Mouse (Mus musculus): Measurements from ENCODE around the gene Sac3d1. TPM values are rescaled to one million over a fixed set of nuclear protein-coding genes. Genes with fewer than 3 reads are reported as not detected.
"Not testable (repeated sequence)": the region's sequence is repeated elsewhere in the genome, so short reads cannot be mapped to it uniquely, and the experiment has no call there.

Sac3d1 gene
- polyA plus RNA-seq, 1 experiment from 2014 or later: 50.8 TPM

GRCm38 (mm10) chr19:6133197-6133596 is 14.7 kb upstream of the Sac3d1 start:
- WGBS: 50% methylated on average over 1 of the region's 1 CpGs
- not testable (repeated sequence) for H3K4me3 ChIP-seq; H3K9me3 ChIP-seq; H3K4me2 ChIP-seq (replicated peaks); H3K27me3 ChIP-seq; H3K9ac ChIP-seq (replicated peaks); ATAC-seq (ENCODE audit: low FRiP score, low read depth); H3K4me1 ChIP-seq; H3K27ac ChIP-seq (replicated peaks)
- H3K36me3 ChIP-seq: peaks cover 30% of the 10 kb centered on the region

GRCm38 (mm10) chr19:6132171-6132827 is 13.8 kb upstream of the Sac3d1 start:
- Histone ChIP-seq H3K9me3 (no peaks in the 10 kb centered on the region), H3K4me2 (replicated peaks) (no peak overlapping the region), H3K4me1 (peaks cover 5% of the 10 kb centered on the region; the same call in 1 of the 2 replicates), H3K27me3 (no peaks in the 10 kb centered on the region), H3K27ac (replicated peaks) (0 out of 2 replicates have a peak overlapping the region, but pooled peaks have one; percentile 10), H3K4me3 (no peak overlapping the region), H3K9ac (replicated peaks) (no peak overlapping the region), H3K36me3 (peaks cover 23% of the 10 kb centered on the region)
- 83% methylated on average over 7 of the region's 7 CpGs for WGBS
- no peak for ATAC-seq (ENCODE audit: low FRiP score, low read depth)

- 78% methylated on average over 7 of the region's 7 CpGs for WGBS
- not testable (repeated sequence) for H3K27ac ChIP-seq (replicated peaks); H3K27me3 ChIP-seq; H3K9ac ChIP-seq (replicated peaks); H3K9me3 ChIP-seq; H3K4me2 ChIP-seq (replicated peaks); H3K4me1 ChIP-seq; H3K4me3 ChIP-seq; ATAC-seq (ENCODE audit: low FRiP score, low read depth)
- peaks cover 13% of the 10 kb centered on the region for H3K36me3 ChIP-seq
These were observed 12.1 kb upstream of the Sac3d1 start for GRCm38 (mm10) chr19:6130414-6131128.

- Histone ChIP-seq H3K27me3 (no peaks in the 10 kb centered on the region), H3K36me3 (no peaks in the 10 kb centered on the region), H3K4me2 (replicated peaks) (peak within 1 kb of the TSS; percentile 68), H3K9ac (replicated peaks) (peak within 1 kb of the TSS; percentile 59), H3K9me3 (no peaks in the 10 kb centered on the region), H3K27ac (replicated peaks) (peak within 1 kb of the TSS; percentile 83), H3K4me3 (peak within 1 kb of the TSS; percentile 55), H3K4me1 (peaks cover 5% of the 10 kb centered on the region; the same call in 1 of the 2 replicates)
- peak; percentile 92 for ATAC-seq (ENCODE audit: low FRiP score, low read depth)
- WGBS: under 1% methylated on average over 32 of the region's 32 CpGs
These were observed 9.4 kb upstream of the Sac3d1 start, which contains the start of gene Snx15 for GRCm38 (mm10) chr19:6127760-6128341. Snx15 (minus strand) TSS chr19:6128304.

- ATAC-seq (ENCODE audit: low FRiP score, low read depth): no peak
- WGBS: 79% methylated on average over 10 of the region's 10 CpGs
- Histone ChIP-seq H3K9me3 (no peaks in the 10 kb centered on the region), H3K4me2 (replicated peaks) (peak overlapping the region; percentile 68), H3K27ac (replicated peaks) (peak overlapping the region; percentile 83; the same call in 1 of the 2 replicates), H3K4me1 (peaks cover 5% of the 10 kb centered on the region; the same call in 1 of the 2 replicates), H3K9ac (replicated peaks) (peak overlapping the region; percentile 59; the same call in 1 of the 2 replicates), H3K27me3 (no peaks in the 10 kb centered on the region), H3K36me3 (no peaks in the 10 kb centered on the region), H3K4me3 (peak overlapping the region; percentile 55)
These were observed 8.5 kb upstream of the Sac3d1 start for GRCm38 (mm10) chr19:6126789-6127580.

- H3K36me3 ChIP-seq: no peaks in the 10 kb centered on the region
- H3K9me3 ChIP-seq: no peaks in the 10 kb centered on the region
- no peak overlapping the region for H3K27ac ChIP-seq (replicated peaks)
- WGBS: 26% methylated on average over 4 of the region's 4 CpGs
- H3K4me2 ChIP-seq (replicated peaks): no peak overlapping the region
- H3K4me3 ChIP-seq: no peak overlapping the region
- no peak for ATAC-seq (ENCODE audit: low FRiP score, low read depth)
- H3K9ac ChIP-seq (replicated peaks): no peak overlapping the region
- H3K4me1 ChIP-seq: peaks cover 7% of the 10 kb centered on the region; the same call in 1 of the 2 replicates
- no peaks in the 10 kb centered on the region for H3K27me3 ChIP-seq
These were observed 7.8 kb upstream of the Sac3d1 start for GRCm38 (mm10) chr19:6126289-6126688.

- Histone ChIP-seq H3K9me3 (no peaks in the 10 kb centered on the region), H3K27ac (replicated peaks) (no peak overlapping the region), H3K27me3 (no peaks in the 10 kb centered on the region), H3K4me3 (no peak overlapping the region), H3K9ac (replicated peaks) (no peak overlapping the region), H3K4me2 (replicated peaks) (no peak overlapping the region), H3K4me1 (peaks cover 7% of the 10 kb centered on the region; the same call in 1 of the 2 replicates), H3K36me3 (no peaks in the 10 kb centered on the region; the same call in 1 of the 2 replicates)
- WGBS: 76% methylated on average over 2 of the region's 2 CpGs
- no peak for ATAC-seq (ENCODE audit: low FRiP score, low read depth)
These were observed 6.4 kb upstream of the Sac3d1 start for GRCm38 (mm10) chr19:6124898-6125297.

- Histone ChIP-seq H3K27ac (replicated peaks) (no peak overlapping the region), H3K9me3 (no peaks in the 10 kb centered on the region), H3K27me3 (no peaks in the 10 kb centered on the region), H3K4me3 (no peak overlapping the region), H3K4me2 (replicated peaks) (no peak overlapping the region), H3K4me1 (peaks cover 15% of the 10 kb centered on the region), H3K9ac (replicated peaks) (no peak overlapping the region), H3K36me3 (no peaks in the 10 kb centered on the region; the same call in 1 of the 2 replicates)
- ATAC-seq (ENCODE audit: low FRiP score, low read depth): no peak
- WGBS: 82% methylated on average over 8 of the region's 8 CpGs
These were observed 4.9 kb upstream of the Sac3d1 start for GRCm38 (mm10) chr19:6123330-6123729.

GRCm38 (mm10) chr19:6121761-6122160 is 3.3 kb upstream of the Sac3d1 start:
- Histone ChIP-seq H3K9me3 (no peaks in the 10 kb centered on the region), H3K4me3 (no peak overlapping the region), H3K9ac (replicated peaks) (no peak overlapping the region), H3K4me2 (replicated peaks) (no peak overlapping the region), H3K27ac (replicated peaks) (no peak overlapping the region), H3K27me3 (no peaks in the 10 kb centered on the region), H3K36me3 (no peaks in the 10 kb centered on the region; the same call in 1 of the 2 replicates), H3K4me1 (peaks cover 21% of the 10 kb centered on the region)
- WGBS: 32% methylated on average over 15 of the region's 19 CpGs
- no peak for ATAC-seq (ENCODE audit: low FRiP score, low read depth)

GRCm38 (mm10) chr19:6118677-6119185 is 281 bp upstream of the Sac3d1 start:
- Histone ChIP-seq H3K27ac (replicated peaks) (peak overlapping the region; percentile 96), H3K4me1 (peaks cover 25% of the 10 kb centered on the region), H3K27me3 (no peaks in the 10 kb centered on the region), H3K36me3 (peaks cover 24% of the 10 kb centered on the region), H3K4me2 (replicated peaks) (peak overlapping the region; percentile 95), H3K4me3 (peak overlapping the region; percentile 89), H3K9ac (replicated peaks) (peak overlapping the region; percentile 91), H3K9me3 (no peaks in the 10 kb centered on the region)
- peak; percentile 44 for ATAC-seq (ENCODE audit: low FRiP score, low read depth)
- WGBS: under 1% methylated on average over 8 of the region's 8 CpGs

- peak overlapping the region; percentile 95 for H3K4me2 ChIP-seq (replicated peaks)
- no peak for ATAC-seq (ENCODE audit: low FRiP score, low read depth)
- peaks cover 24% of the 10 kb centered on the region for H3K36me3 ChIP-seq
- H3K27ac ChIP-seq (replicated peaks): peak overlapping the region; percentile 96
- 5% methylated on average over 32 of the region's 32 CpGs for WGBS
- peak overlapping the region; percentile 91 for H3K9ac ChIP-seq (replicated peaks)
- H3K4me3 ChIP-seq: peak overlapping the region; percentile 89
- no peaks in the 10 kb centered on the region for H3K9me3 ChIP-seq
- H3K27me3 ChIP-seq: no peaks in the 10 kb centered on the region
- H3K4me1 ChIP-seq: peaks cover 25% of the 10 kb centered on the region
These were observed 984 bp downstream of the Sac3d1 start for GRCm38 (mm10) chr19:6117346-6117985.

Measured in midbrain, embryonic 12.5 days (tissue).